Mouse (Mus musculus): Measurements from ENCODE around the gene Saysd1. TPM values are rescaled to one million over a fixed set of nuclear protein-coding genes. Genes with fewer than 3 reads are reported as not detected.

The Saysd1 gene
- total and polyA plus RNA-seq, 3 experiments, result 5.3 to 6.6 (median 5.9) TPM

DNA sequence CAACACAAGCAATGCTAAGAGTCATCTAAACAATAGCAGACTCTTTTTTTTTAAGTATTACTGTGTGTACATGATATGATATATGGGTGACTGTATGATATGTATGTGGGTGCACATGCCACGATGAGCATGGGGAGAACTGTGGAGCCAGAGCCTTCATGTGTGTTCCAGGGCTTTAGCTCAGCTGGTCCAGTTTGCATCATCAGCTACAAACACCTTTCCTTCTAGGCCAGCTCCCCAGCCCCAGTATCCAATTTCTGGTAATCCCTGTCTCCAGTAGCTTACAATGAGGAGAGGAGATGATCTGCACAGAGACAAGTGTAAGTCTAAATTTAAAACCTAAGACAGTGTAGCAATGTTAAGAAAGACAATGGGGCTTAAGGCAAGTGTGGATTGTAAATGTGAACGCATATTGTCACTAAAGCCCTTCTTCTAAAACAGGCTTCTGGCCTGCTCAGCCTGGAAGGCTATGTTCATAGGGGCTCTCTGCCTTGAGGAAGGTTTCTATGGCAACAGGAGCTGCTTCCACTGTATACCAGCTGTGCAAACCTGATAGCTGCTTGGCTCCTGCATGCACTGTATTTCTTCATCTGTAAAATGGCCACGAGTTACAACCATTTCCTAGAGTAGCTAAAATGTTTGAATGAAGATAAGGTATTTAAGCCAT is 90.4 kb downstream of the Saysd1 start:
- no peak overlapping the region for H3K27ac ChIP-seq (ENCODE audit: insufficient read depth, low read depth)
- dilution Hi-C loops (cut with MboI; ENCODE audit: extremely low pct_ligation_motif_present, extremely low pct_unique_long_range_greater_than_20kb, low sequenced_read_pairs) (no loop called here), in situ Hi-C loops (cut with MboI; ENCODE audit: low pct_ligation_motif_present, low pct_unique_long_range_greater_than_20kb, low sequenced_read_pairs) (no loop called here)
- no peaks in the 10 kb centered on the region for H3K36me3 ChIP-seq (replicated peaks in 1 of 2; ENCODE audit: control insufficient read depth in 1 of 2, insufficient read depth in 1 of 2, low read length in 1 of 2)
- no peak overlapping the region for H3K4me3 ChIP-seq (replicated peaks in 1 of 3; ENCODE audit: low read depth in 2 of 3, low read length in 2 of 3, poor library complexity in 1 of 3)
- H3K79me2 ChIP-seq (replicated peaks; ENCODE audit: control insufficient read depth, extremely low read depth, insufficient read depth, poor library complexity, severe bottlenecking), result no peaks in the 10 kb centered on the region
- TF ChIP-seq UBTF (IDR thresholded peaks at IDR 0.05; ENCODE audit: low read depth, low read length), result no peak
- no peak for DNase-seq (ENCODE audit: extremely low read depth)
- 0 out of 4 replicates have a peak, but pooled peaks cover 0 to 3% of the 10 kb centered on the region in 2 experiments for H3K4me1 ChIP-seq (ENCODE audit: control insufficient read depth in 1 of 2, insufficient read depth in 2 of 2)
- H3K9ac ChIP-seq (ENCODE audit: insufficient read depth, low read depth), result no peak overlapping the region
- H3K4me2 ChIP-seq (ENCODE audit: insufficient read depth, low read depth, poor library complexity, severe bottlenecking), result no peak overlapping the region
- no peaks in the 10 kb centered on the region for H3K9me3 ChIP-seq (replicated peaks; ENCODE audit: low read length)
- no peaks in the 10 kb centered on the region for H3K27me3 ChIP-seq (replicated peaks)

DNA sequence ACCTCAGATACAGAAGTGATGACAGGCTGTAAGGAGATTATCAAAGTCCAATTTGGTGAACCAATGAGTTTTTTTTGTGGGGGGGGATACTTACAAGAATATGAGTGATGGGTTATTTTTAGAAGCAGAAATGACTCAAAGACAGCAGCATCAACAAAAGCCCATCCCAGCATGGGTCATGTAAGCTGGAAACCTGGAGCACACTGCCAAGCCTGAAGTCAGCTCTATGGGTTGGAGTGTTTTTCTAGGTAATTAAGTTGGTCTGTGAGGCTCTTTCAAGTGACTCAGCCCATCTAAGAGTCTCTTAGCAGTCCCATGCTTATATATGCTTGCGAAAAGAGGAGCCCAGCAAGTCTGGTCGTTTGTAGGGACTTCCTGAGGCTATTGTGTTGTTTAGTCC is 91.0 kb downstream of the Saysd1 start:
- Histone ChIP-seq H3K9me3 (replicated peaks; ENCODE audit: low read length) (no peaks in the 10 kb centered on the region), H3K4me3 (replicated peaks in 1 of 3; ENCODE audit: low read depth in 2 of 3, low read length in 2 of 3, poor library complexity in 1 of 3) (no peak overlapping the region), H3K9ac (ENCODE audit: insufficient read depth, low read depth) (no peak overlapping the region), H3K36me3 (replicated peaks in 1 of 2; ENCODE audit: control insufficient read depth in 1 of 2, insufficient read depth in 1 of 2, low read length in 1 of 2) (no peaks in the 10 kb centered on the region), H3K27me3 (replicated peaks) (no peaks in the 10 kb centered on the region), H3K79me2 (replicated peaks; ENCODE audit: control insufficient read depth, extremely low read depth, insufficient read depth, poor library complexity, severe bottlenecking) (no peaks in the 10 kb centered on the region), H3K4me1 (ENCODE audit: control insufficient read depth in 1 of 2, insufficient read depth in 2 of 2) (0 out of 4 replicates have a peak, but pooled peaks cover 0 to 2% of the 10 kb centered on the region in 2 experiments), H3K4me2 (ENCODE audit: insufficient read depth, low read depth, poor library complexity, severe bottlenecking) (no peak overlapping the region), H3K27ac (ENCODE audit: insufficient read depth, low read depth) (no peak overlapping the region)
- in situ Hi-C loops (cut with MboI; ENCODE audit: low pct_ligation_motif_present, low pct_unique_long_range_greater_than_20kb, low sequenced_read_pairs), result no loop called here
- no peak for DNase-seq (ENCODE audit: extremely low read depth)
- dilution Hi-C loops (cut with MboI; ENCODE audit: extremely low pct_ligation_motif_present, extremely low pct_unique_long_range_greater_than_20kb, low sequenced_read_pairs), result no loop called here
- TF ChIP-seq IRF4 (IDR thresholded peaks at IDR 0.05; ENCODE audit: low read depth, low read length) (no peak), USF2 (conservative IDR thresholded peaks at IDR 0.05; ENCODE audit: low read depth, low read length) (no peak), SMC3 (IDR thresholded peaks at IDR 0.05; ENCODE audit: low read depth, low read length) (no peak), TBP (conservative IDR thresholded peaks at IDR 0.05; ENCODE audit: low read depth, low read length) (no peak)

DNA sequence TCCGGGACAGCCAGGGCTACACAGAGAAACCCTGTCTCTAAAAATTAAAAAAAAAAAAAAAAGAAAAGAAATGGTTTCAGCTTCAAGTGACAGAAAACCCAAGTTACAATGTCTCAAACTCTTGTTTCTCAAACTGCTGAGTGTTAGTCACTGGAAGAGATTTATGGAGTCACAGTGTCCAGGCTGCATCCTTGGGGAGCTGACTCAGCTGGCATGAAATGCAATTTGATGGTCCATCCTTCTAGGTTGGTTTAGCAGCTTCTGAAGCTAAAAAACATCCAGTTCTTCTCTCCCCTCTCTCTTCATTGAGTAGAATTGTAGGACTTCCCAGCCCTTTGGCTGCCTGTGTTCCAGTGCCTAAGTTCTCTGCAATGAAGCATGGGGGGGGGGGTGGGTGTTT is 94.3 kb downstream of the Saysd1 start:
- Histone ChIP-seq H3K9me3 (replicated peaks; ENCODE audit: low read length) (no peaks in the 10 kb centered on the region), H3K79me2 (replicated peaks; ENCODE audit: control insufficient read depth, extremely low read depth, insufficient read depth, poor library complexity, severe bottlenecking) (no peaks in the 10 kb centered on the region), H3K27me3 (replicated peaks) (no peaks in the 10 kb centered on the region), H3K27ac (ENCODE audit: insufficient read depth, low read depth) (no peak overlapping the region), H3K36me3 (replicated peaks in 1 of 2; ENCODE audit: control insufficient read depth in 1 of 2, insufficient read depth in 1 of 2, low read length in 1 of 2) (no peaks in the 10 kb centered on the region), H3K4me1 (ENCODE audit: control insufficient read depth in 1 of 2, insufficient read depth in 2 of 2) (peaks cover 0 to 4% of the 10 kb centered on the region in 2 experiments; a peak in 1 of 4 replicates), H3K9ac (ENCODE audit: insufficient read depth, low read depth) (no peak overlapping the region), H3K4me3 (replicated peaks in 1 of 3; ENCODE audit: low read depth in 2 of 3, low read length in 2 of 3, poor library complexity in 1 of 3) (no peak overlapping the region), H3K4me2 (ENCODE audit: insufficient read depth, low read depth, poor library complexity, severe bottlenecking) (no peak overlapping the region)
- in situ Hi-C loops (cut with MboI; ENCODE audit: low pct_ligation_motif_present, low pct_unique_long_range_greater_than_20kb, low sequenced_read_pairs) (no loop called here), dilution Hi-C loops (cut with MboI; ENCODE audit: extremely low pct_ligation_motif_present, extremely low pct_unique_long_range_greater_than_20kb, low sequenced_read_pairs) (no loop called here)
- no peak for TF ChIP-seq KAT2A (IDR thresholded peaks at IDR 0.05; ENCODE audit: insufficient replicate concordance, low read length)
- no peak for TF ChIP-seq RAD21 (IDR thresholded peaks at IDR 0.05; ENCODE audit: low read depth, low read length)
- TF ChIP-seq ZKSCAN1 (IDR thresholded peaks at IDR 0.05; ENCODE audit: borderline replicate concordance, low read depth, low read length), result no peak
- no peak for DNase-seq (ENCODE audit: extremely low read depth)

All from CH12.LX (cell line).